Mouse (Mus musculus) megakaryocyte, embryonic 14.5 days (primary cell): ENCODE data around the gene Trpc2. TPM values are rescaled to one million over a fixed set of nuclear protein-coding genes. Genes with fewer than 3 reads are reported as not detected.

Experiments used
- H3K27me3 ChIP-seq: replicated peaks from 2 replicates; pipeline ENCODE3; 2012; ENCODE audit warnings: inconsistent platforms
- H3K36me3 ChIP-seq: replicated peaks from 2 replicates; pipeline ENCODE3; 2012; ENCODE audit warnings: low read length, inconsistent platforms, mixed read lengths
- H3K4me1 ChIP-seq: 2 replicates; pipeline ENCODE4 v1.6.1; 2012; ENCODE audit warnings: inconsistent platforms
- H3K4me3 ChIP-seq: replicated peaks from 2 replicates; pipeline ENCODE3; 2012; ENCODE audit warnings: moderate library complexity, mild to moderate bottlenecking, inconsistent platforms
- H3K9me3 ChIP-seq: 2 replicates; pipeline ENCODE4 v1.6.1; 2012; ENCODE audit warnings: inconsistent platforms
- FLI1 ChIP-seq: IDR thresholded peaks from 2 replicates; pipeline ENCODE4 v1.6.1; 2012; ENCODE audit warnings: low read length, inconsistent platforms, mixed read lengths
- GATA1 ChIP-seq: IDR thresholded peaks from 3 replicates; pipeline ENCODE4 v1.6.1; 2012; ENCODE audit warnings: mixed read lengths, low read length, inconsistent platforms, borderline replicate concordance
- polyA plus RNA-seq: library from polyadenylated mRNA; stranded (reverse); fragments of >175 nt; gene quantifications from 2 replicates; pipeline ENCODE4 v1.2.3, GENCODE M21; 2012; ENCODE audit warnings: low replicate concordance; ENCODE audit not compliant: insufficient read depth

Gene Trpc2
- polyA plus RNA-seq, 1 experiment = not detected

DNA sequence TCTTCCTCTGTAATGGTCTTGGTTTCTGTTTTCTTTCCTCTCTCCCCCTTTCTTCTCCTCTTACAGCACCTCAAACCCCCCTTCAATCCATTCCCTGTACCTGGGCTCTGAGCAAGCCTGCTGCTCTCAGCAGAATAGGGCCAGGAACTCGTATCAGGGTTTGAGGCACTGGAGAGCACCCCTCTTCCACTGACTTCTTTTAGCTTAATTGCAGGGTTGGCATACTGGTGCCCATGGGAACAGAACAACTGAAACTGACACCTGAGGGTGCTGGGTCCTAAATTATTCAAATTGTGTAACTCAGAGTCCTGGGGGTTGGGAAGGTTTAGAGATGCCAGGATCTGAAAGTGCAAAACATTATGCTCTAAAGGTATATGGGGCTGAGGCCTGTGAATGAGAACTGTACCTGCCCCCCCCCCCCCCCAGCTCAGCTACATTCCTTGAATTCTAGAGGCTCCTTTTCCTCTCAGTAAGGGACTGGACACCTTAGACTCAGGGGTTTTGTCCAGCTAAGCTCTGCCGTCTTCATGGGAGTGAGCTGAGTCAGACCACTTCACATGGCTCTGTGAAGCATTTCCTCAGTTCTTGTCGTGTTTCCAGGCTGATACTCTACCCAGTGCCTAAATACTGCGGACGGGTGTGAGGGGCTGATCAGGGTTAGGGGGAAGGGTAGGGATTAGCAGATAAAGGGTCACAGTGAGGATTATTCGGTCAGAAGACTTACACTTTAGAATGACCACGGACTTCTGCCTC is 33.8 kb downstream of the Trpc2 start, which contains the start of gene Chrna10:
TSS of gene Chrna10 (minus strand) at position 250 of the 753 bp plus-strand sequence.
- TF ChIP-seq GATA1 (no peak), FLI1 (no peak)
- peaks cover 22% of the 10 kb centered on the region for H3K4me1 ChIP-seq
- H3K4me3 ChIP-seq = peak within 1 kb of the TSS; percentile 38
- no peaks in the 10 kb centered on the region for H3K9me3 ChIP-seq
- H3K36me3 ChIP-seq = peaks cover 37% of the 10 kb centered on the region
- peaks cover 23% of the 10 kb centered on the region for H3K27me3 ChIP-seq

DNA sequence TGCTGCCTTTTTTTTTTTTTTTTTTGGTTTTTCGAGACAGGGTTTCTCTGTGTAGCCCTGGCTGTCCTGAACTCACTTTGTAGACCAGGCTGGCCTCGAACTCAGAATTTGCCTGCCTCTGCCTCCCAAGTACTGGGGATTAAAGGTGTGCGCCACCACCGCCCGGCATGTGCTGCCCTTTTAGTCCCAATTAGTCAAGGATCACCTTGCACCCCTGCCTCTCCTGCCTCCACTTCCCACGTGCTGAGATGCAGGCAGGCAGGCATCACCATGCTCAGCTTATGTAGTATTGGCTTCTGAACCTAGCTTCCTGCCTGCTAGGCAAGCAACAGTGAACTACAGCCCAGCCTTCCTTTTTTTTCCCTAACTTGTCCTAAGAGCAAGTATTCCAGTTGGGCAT is 34.5 kb downstream of the Trpc2 start:
- no peak for TF ChIP-seq FLI1
- no peak for TF ChIP-seq GATA1

DNA sequence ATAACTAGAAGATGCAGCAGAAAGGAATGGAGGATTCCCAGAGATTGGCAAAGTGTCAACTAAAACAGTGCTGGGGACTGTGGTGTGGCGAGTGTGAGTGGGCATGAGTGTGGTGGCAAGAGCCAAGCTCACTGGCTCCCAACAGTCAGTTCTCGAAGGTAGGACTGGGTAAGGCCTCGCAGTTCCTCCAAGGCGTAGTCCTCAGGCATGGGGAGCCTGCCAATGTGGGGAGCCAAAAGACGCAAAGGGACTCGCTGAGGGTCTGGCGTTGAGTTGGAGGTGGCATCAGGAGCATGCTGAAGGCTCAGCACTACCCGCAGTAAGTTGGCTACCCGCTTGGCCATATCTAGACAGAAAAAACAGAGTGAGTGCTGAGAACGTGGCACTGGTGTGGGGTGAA is 37.4 kb downstream of the Trpc2 start:
- Histone ChIP-seq H3K36me3 (peaks cover 73% of the 10 kb centered on the region), H3K4me1 (peaks cover 7% of the 10 kb centered on the region; the same call in 1 of the 2 replicates), H3K27me3 (peaks cover 3% of the 10 kb centered on the region), H3K4me3 (no peak overlapping the region), H3K9me3 (no peaks in the 10 kb centered on the region)
- TF ChIP-seq GATA1 (no peak), FLI1 (no peak)

More for the DNA sequence above, 34.5 kb downstream of the Trpc2 start:
- H3K4me3 ChIP-seq = peak overlapping the region; percentile 38
- H3K4me1 ChIP-seq = peaks cover 22% of the 10 kb centered on the region
- peaks cover 17% of the 10 kb centered on the region for H3K27me3 ChIP-seq
- peaks cover 44% of the 10 kb centered on the region for H3K36me3 ChIP-seq
- H3K9me3 ChIP-seq = no peaks in the 10 kb centered on the region

DNA sequence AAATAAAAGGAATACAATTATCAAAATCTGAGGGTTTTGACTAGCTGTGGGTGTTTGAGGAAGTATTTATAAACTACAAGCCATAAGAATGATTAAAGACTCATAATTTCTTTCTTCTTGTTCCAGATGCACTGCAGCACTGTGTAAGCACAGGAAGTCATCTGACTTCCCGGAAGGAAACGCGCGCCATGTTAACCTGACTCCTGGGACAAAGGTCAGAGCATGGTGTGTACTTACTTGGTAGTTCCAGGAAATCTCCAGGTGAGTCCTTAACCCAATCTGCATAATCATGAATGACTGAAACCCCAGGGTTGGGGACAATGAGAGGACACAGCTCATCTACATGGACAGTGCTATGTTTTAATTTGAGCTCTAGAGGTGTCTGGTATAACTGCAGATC is 49.5 kb downstream of the Trpc2 start:
- Histone ChIP-seq H3K4me3 (no peak overlapping the region), H3K27me3 (no peaks in the 10 kb centered on the region), H3K36me3 (peaks cover 97% of the 10 kb centered on the region), H3K4me1 (no peaks in the 10 kb centered on the region; the same call in 1 of the 2 replicates), H3K9me3 (no peaks in the 10 kb centered on the region)
- no peak for TF ChIP-seq GATA1
- no peak for TF ChIP-seq FLI1

DNA sequence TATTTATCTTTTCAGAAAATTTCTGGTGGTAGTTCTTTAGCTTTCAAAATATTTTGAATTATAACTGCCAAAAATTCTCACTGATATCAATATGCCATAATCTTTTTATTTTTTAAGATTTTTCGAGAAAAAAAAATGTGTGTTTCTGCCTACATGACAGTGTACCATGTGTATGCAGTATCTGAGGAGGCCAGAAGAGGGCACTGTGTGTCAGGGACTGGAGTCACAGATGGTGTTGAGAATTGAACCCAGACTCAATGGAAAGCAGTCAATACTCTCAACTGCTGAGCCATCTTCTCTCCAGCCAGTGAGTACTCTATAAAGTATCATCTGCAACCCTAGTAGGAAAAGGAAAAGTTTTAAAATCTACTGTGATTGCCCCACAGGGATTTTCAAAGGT is 54.5 kb downstream of the Trpc2 start:
- H3K9me3 ChIP-seq = no peaks in the 10 kb centered on the region
- no peaks in the 10 kb centered on the region for H3K27me3 ChIP-seq
- H3K36me3 ChIP-seq = peaks cover 99% of the 10 kb centered on the region
- peaks cover 6% of the 10 kb centered on the region; the same call in 1 of the 2 replicates for H3K4me1 ChIP-seq
- TF ChIP-seq GATA1 = no peak
- TF ChIP-seq FLI1 = no peak
- H3K4me3 ChIP-seq = no peak overlapping the region

DNA sequence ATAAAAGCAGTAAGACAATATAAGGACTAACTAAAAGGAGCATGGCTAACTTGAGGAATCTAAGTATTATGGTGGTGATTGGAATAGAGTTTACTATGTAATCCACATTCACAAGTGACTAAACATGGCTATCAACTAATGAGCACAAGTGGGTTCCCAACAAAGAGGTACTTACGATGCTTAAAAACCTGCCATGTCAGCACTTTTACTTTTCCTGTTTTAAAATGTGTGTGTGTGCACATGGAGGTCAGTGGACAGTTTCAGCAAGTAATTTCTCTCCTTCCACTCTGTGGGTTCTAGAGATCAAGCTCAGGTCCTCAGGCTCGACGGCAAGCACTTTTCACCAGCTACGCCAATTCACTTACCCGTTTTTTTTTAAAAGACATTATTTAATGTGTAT is 55.0 kb downstream of the Trpc2 start:
- TF ChIP-seq FLI1 = no peak
- no peak for TF ChIP-seq GATA1
- Histone ChIP-seq H3K4me3 (no peak overlapping the region), H3K36me3 (peaks cover 97% of the 10 kb centered on the region), H3K9me3 (no peaks in the 10 kb centered on the region), H3K27me3 (no peaks in the 10 kb centered on the region), H3K4me1 (peaks cover 6% of the 10 kb centered on the region; the same call in 1 of the 2 replicates)

Other genes starting within 250 kb of the Trpc2 start
- 78.9 and 135 TPM in 2 replicates for gene Inppl1, start 244.9 kb upstream of the Trpc2 start, polyA plus RNA-seq
- gene Folr2, start 225.9 kb upstream of the Trpc2 start, polyA plus RNA-seq = 0.77 TPM in 1 of 2 replicates, not detected in the other
- 31.8 and 36.2 TPM in 2 replicates for gene Anapc15, start 219.4 kb upstream of the Trpc2 start, polyA plus RNA-seq
- not detected in 2 replicates for gene Folr1, start 212.3 kb upstream of the Trpc2 start, polyA plus RNA-seq
- 156 and 181 TPM in 2 replicates for gene Lamtor1, start 177.2 kb upstream of the Trpc2 start, polyA plus RNA-seq
- not detected in 2 replicates for gene Tomt, start 176.8 kb upstream of the Trpc2 start, polyA plus RNA-seq
- not detected in 2 replicates for gene Lrrc51, start 149.2 kb upstream of the Trpc2 start, polyA plus RNA-seq
- gene Numa1, start 149.0 kb upstream of the Trpc2 start, polyA plus RNA-seq = 57.5 and 58.2 TPM in 2 replicates
- 24.3 and 28.3 TPM in 2 replicates for gene Il18bp, start 64.4 kb upstream of the Trpc2 start, polyA plus RNA-seq
- gene Rnf121, start 17.6 kb upstream of the Trpc2 start, polyA plus RNA-seq = 2.8 TPM in 1 of 2 replicates, not detected in the other
- 4.0 and 5.4 TPM in 2 replicates for gene Xndc1, start 17.6 kb upstream of the Trpc2 start, polyA plus RNA-seq
- gene Xntrpc, start 17.4 kb upstream of the Trpc2 start, polyA plus RNA-seq = 0.51 and 0.64 TPM in 2 replicates
- not detected in 2 replicates for gene Art1, start 18.6 kb downstream of the Trpc2 start, polyA plus RNA-seq
- gene Art5, start 26.4 kb downstream of the Trpc2 start, polyA plus RNA-seq = not detected in 2 replicates
- 0.18 TPM in 1 of 2 replicates, not detected in the other for gene Chrna10, start 33.7 kb downstream of the Trpc2 start, polyA plus RNA-seq
- gene Nup98, start 127.1 kb downstream of the Trpc2 start, polyA plus RNA-seq = 0.81 and 1.1 TPM in 2 replicates
- 8.0 and 17.3 TPM in 2 replicates for gene Pgap2, start 127.1 kb downstream of the Trpc2 start, polyA plus RNA-seq
- 210 and 238 TPM in 2 replicates for gene Rhog, start 172.9 kb downstream of the Trpc2 start, polyA plus RNA-seq
- gene Stim1, start 184.7 kb downstream of the Trpc2 start, polyA plus RNA-seq = 106 and 312 TPM in 2 replicates